Mouse (Mus musculus) cerebellum, adult 11-12 months (tissue): ENCODE data around the gene Cox4i2.

Source experiments
- DNase-seq: peaks from one replicate; pipeline ENCODE4 v3.0.0; 2022

Cox4i2 gene

DNA sequence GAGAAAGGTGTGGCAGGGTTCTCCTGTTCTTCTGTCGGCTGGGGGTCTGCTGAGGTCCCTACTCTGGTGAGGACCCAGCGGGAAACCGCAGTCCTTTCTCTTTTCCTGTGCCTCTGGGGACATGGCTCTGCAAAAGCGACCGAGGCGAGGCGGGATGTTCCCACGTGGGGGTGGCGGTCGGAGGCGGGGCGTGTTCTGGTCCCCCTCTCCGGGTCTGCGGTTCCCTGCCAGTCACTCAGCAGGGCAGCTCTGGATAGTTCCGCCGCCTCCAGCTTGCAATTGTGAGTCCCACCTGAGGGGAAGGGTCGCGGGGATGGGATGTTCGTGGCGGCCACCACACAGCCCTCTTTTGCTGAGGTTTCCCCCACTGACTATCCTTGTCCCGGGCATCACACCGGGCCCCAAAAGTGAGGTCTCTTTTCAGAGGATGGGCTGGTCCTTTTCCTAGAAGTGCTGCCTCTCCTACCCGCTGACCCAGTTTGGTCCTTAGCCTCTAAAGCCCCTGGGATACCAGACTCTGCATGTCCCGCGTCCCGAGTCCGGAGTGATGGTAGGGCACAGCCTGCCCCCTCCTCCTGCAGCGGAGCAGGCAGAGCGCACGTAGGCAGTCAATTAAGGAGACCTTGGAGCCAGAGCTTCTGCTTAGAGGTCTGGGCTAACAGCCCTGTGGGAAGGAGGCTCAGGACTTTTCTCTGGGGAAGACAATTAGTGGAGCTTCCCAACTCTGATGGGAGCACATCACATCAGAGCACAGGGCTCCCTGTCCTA lies at the start of gene Cox4i2:
TSS of gene Cox4i2 (plus strand) at position 230 of the 768 bp plus-strand sequence.
- no peak for DNase-seq

GRCm38 (mm10) chr2:152704256-152704605 lies 49.7 kb upstream of the Cox4i2 start:
- peak; percentile 87 for DNase-seq

DNA sequence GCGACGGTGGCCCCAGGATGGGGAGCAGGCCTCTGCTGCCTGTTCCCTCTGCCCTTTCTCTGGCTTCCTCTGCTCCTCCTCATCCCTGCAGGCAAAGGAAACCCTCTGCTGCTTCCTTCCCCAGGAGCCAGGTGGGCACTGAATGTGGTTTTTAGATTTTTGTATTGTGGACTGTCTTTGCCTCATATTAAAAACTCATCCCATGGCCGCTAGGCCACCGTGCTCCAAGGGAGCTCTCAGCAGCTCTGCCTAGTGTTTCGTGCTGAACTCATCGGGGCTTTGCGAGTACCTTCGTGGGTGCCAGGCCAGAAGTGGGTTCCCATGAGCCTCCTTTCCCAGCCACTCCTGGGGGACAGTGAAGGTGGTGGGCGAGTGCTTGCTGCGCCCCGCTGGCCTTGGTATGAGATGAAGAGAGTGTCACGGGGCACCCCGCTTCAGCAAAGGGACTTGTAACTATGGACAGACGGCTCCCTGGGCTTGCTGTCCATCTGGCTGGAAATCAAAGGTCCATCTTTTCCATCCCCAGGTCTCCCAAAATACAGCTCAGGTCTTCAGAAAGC lies 49.1 kb upstream of the Cox4i2 start:
- DNase-seq: peak; percentile 63

DNA sequence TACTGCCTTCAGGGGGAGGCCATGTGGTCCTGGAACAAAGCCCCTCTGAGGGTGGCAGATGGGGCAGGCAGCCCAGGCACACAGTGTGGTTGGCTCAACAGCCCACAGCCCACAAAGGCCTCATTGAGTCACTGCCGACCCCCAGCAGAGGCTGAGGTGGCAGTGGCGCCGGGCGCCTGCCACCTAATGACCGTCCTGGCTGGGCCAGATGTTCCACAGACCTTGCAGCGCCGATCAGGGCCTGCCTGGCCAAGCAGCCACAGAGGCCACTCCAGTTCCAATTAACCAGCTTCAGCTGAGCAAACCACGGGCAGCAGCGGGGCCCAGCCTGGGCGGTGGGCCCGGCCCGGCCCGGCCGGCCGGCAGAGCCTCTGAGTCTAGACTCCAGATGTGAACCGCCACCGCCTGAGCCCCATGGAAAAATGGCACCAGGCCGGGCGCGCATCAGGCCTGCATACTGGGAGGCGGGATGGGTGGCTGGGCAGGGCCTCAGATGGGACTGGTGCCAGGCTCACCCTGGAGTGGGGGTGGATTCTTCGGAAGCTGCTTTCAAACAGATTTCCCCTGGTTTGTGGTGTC lies 47.9 kb upstream of the Cox4i2 start:
- peak; percentile 67 for DNase-seq

DNA sequence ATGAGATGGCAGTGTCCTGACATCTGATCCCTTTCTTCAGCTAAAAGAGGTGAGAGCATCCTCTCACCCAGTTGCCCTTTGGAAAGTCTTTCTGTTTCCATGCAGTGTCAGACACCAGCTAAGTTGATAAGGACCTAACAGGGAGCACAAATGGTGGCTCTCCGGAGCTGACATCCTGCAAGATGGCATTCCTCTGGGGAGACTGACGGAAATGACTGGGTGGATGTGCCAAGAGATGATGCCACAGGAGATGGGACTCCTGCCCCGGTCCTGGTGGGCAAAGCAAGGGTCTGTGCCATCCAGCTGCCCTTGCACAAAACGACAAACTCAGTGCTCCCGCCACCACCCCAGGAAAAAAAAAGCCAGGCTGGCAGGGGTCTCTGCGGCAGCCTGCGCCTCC lies 46.8 kb upstream of the Cox4i2 start:
- no peak for DNase-seq

DNA sequence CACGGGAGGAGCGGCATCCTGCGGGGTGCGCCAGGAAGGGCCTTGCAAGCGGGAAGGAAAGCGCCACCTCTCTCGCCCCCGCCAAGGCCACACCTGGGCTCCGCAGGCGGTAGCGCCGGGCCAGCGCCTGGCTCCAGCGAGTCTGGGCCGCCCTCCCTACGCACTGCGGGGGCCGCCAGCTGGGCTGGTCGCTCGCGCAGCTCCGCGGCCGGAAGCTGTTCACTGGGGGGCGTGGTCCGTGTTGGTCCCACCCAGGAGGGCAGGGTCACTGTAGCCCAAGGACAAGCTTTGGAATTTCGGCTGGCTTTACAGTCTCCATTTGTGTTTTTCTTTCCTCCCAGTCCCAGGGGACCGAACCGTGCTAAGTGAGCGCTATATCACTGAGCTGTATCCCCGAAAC lies 46.3 kb upstream of the Cox4i2 start:
- peak; percentile 82 for DNase-seq

DNA sequence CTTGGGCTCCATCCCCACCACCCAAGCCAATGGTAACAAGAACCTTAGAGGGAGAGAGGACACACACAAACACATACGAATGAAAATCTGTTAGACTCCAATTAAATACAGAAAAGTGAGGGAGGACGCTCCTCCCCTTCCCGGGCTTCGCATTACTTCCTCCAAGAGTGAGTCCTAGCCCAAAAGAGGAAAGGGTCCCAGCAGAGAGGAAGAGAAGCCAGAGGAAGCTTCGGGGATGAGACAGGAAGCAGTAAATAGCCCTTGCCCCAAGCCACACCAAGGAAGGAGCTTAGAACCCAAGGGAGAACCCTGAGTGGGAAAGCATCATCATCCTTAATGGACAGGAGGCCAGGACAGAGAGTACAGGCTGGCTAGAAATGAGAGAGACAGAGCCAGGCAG lies 44.9 kb upstream of the Cox4i2 start:
- no peak for DNase-seq

DNA sequence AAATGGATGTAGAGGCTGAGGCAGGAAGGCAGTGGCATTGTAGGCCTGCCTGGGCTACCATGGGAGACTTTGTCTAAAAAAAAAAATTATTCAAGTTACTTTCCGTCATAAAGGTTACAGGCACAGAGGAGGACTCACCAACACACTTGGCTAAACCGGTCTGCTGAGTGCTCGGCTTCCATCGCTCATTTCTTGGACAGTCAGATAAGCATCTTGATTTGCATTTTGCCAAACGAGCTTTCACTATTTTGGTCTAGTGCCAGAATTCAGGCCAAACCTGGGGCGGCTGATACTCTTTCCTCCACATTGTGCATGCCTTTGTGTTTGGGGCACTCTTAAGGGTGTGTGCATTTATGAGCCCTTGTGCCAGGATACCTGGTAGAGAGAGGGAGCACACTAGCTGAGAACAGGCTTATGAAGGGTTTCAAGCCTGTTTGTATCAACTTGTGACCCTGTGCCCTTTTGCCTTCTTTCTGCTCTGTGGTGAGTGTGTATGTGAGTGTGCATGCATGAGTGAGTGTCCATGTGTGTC lies 37.7 kb upstream of the Cox4i2 start:
- DNase-seq: no peak

DNA sequence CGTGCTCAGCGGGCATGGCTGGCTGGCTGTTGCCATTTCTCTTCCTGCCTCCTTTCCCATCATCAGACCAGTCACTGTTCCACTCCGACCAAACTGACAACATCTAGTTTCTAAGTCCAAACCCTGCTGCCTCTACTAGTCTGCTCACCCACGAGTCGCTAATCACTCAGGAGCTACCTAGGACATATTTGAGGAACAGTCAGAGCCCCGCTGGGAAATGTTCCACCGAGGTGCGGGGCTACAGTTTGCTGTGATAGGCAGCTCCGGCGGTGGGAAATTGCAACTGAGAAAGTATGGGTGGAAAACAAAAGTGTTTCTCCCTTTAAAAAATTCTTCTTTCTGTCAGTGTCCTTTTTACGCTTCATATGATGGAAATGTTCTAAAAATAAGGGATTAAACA lies 36.3 kb upstream of the Cox4i2 start:
- DNase-seq: no peak

GRCm38 (mm10) chr2:152718076-152718475 lies 35.9 kb upstream of the Cox4i2 start:
- no peak for DNase-seq

DNA sequence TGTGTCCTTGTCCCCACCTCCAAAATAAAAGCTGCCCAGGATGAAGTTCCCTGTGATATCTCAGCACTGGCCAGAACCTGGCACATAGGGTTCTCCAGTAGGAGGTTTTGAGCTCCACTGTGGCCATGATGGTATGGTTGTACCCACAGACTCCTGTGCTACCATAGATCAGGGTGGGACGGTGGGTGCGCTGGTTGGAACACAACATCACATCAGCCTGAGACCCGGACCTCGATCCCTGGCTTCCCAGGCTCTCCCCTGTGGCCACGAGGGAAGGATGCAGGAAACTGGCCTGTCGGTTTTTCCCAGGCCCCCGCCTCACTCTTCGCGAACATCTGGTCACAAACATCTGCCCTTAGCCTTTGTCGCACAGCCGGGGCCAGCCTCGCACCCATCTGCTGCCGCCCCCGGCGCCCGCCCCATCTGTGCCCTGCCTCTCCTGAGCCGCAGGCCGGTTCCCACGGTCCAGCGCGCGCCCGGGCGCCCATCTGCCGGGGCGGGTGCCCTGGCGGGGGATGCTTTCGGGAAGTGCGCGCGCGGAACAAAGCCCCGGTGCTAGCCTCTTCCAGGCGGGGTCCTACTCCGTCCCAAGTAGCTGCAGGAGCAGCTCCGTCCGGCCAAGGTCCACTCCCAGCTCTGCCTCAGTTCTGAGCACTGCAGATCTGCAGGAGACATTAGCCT lies 30.2 kb upstream of the Cox4i2 start:
- no peak for DNase-seq

- DNase-seq: no peak
These were observed 29.6 kb upstream of the Cox4i2 start for GRCm38 (mm10) chr2:152724332-152724723.

- DNase-seq: no peak
These were observed 28.7 kb upstream of the Cox4i2 start for GRCm38 (mm10) chr2:152725178-152725750.

DNA sequence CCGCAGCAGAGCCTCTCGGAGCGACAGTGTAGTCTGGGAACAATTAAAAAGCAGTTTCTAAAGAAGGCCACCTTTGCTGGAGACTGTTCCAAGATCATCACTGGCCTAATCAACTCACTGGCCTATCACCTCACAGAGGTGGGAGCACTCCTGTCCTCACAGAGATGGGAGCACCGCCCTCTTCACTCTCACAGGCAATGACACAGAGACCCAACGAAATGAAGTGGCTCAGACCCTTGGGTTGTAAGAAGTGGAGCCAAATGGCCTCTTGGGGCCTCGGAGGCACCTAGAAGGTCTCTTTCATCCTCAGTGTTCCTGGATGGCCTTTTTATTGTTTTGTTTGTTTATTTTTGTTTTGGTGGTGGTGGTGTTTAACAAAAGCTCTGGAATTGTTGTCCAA lies 27.8 kb upstream of the Cox4i2 start:
- DNase-seq: no peak

- DNase-seq: no peak
These were observed 27.1 kb upstream of the Cox4i2 start for GRCm38 (mm10) chr2:152726751-152727335.

GRCm38 (mm10) chr2:152727795-152728510 lies 26.0 kb upstream of the Cox4i2 start:
- no peak for DNase-seq

- DNase-seq: no peak
These were observed 25.4 kb upstream of the Cox4i2 start for GRCm38 (mm10) chr2:152728594-152728993.

DNA sequence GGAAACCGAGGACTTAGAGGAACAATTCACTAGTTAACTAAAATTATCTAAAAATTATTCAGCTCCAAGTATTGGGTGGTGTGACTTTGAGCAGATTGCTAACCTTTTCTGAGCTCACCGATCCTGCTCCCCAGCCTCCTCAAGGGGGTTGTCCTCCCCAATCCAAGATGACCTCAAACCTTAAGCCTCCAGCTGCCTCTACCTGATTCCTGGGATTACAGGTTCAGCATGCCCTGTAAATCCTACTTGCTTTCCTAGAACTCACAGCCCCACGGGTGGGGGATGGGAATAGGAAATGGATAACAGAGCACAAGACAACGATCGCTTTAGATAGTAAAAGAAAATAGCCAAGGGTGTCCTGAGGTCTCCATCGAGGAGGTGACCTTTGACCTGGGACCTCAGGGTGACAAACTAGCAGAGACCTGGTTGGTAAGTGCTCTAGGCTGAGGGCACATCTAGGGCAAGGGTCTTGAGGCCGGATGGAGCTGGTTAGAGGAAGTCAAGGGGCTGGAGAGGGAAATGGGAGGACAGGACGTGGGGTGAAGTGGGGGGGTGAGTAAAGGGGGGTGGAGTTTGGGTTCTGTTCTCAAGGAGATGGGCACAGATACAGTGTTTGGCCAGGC lies 24.8 kb upstream of the Cox4i2 start:
- DNase-seq: no peak

- DNase-seq: no peak
These were observed 24.3 kb upstream of the Cox4i2 start for GRCm38 (mm10) chr2:152729636-152730020.

- no peak for DNase-seq
These were observed 20.8 kb upstream of the Cox4i2 start for GRCm38 (mm10) chr2:152733201-152733600.

DNA sequence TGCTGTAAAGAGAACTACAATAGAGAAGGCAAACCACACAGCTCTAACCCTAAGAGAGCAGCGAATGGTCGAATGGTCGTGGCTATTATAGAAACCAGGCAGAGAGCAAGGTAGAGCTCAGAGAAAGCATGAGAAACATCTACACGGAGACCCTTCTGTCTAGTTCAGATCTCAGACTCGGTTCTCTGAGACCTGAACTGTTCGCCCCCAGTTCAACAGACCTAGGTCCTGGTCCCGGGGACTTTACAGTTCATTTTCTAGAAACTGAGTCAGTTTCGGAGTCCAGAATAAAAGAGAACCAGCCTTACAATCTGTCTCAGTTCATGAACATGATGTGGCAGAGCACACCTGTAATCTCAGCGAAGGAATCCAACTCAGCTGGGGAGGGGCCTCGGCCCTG lies 19.5 kb upstream of the Cox4i2 start:
- DNase-seq: no peak

DNA sequence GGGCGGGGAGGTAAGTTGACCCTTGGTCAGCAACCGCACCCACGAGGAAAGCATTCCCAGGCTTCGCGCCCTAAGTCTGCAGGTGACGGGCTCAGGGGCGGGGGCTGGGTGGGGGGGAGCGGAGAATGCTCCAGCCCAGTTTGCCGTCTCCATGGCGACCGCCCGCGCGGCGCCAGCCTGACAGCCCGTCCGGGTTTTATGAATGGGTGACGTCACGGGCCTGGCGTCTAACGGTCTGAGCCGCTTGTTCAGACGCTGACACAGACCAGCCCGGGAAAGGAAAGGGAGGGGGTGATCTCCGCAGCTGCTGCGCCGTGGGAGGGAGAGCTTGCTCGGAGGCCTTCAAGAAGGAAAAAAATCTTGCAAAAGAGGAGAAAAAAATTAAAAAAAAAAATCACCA lies 19.0 kb upstream of the Cox4i2 start:
- peak; percentile 78 for DNase-seq
